Mouse (Mus musculus) liver, adult 2 months (tissue): ENCODE measurements around the gene Ptprn2. TPM values are rescaled to one million over a fixed set of nuclear protein-coding genes. Genes with fewer than 3 reads are reported as not detected.

ENCODE experiments used
- DNase-seq: peaks from one replicate; pipeline ENCODE4 v3.0.0-alpha.2; 2011; ENCODE audit warnings: low read depth, low spot score; ENCODE audit errors: extremely low read depth
- H3K27ac ChIP-seq: fragments of 200-500 bp; replicated peaks from 2 replicates; pipeline ENCODE4 v1.5.1; 2012; ENCODE audit warnings: low read depth, mild to moderate bottlenecking, control low read depth, inconsistent platforms, low read length; ENCODE audit not compliant: insufficient read depth
- H3K27me3 ChIP-seq: fragments of 200-500 bp; 2 replicates; pipeline ENCODE4 v1.6.1; 2012; ENCODE audit warnings: mild to moderate bottlenecking, moderate library complexity, low read length, inconsistent platforms; ENCODE audit not compliant: control insufficient read depth, insufficient read depth
- H3K36me3 ChIP-seq: fragments of 200-500 bp; 2 replicates; pipeline ENCODE4 v1.6.1; 2012; ENCODE audit warnings: low read length, inconsistent platforms; ENCODE audit not compliant: control insufficient read depth, insufficient read depth
- H3K4me1 ChIP-seq: fragments of 200-500 bp; 2 replicates; pipeline ENCODE4 v1.6.1; 2011; ENCODE audit warnings: low read length; ENCODE audit not compliant: control insufficient read depth, insufficient read depth
- H3K4me3 ChIP-seq: fragments of 200-500 bp; 2 replicates; pipeline ENCODE4 v1.5.1; 2011; ENCODE audit warnings: low read depth, mild to moderate bottlenecking, control low read depth, low read length, moderate library complexity; ENCODE audit not compliant: insufficient read depth
- H3K79me2 ChIP-seq: fragments of 200-500 bp; 2 replicates; pipeline ENCODE4 v1.6.1; 2012; ENCODE audit warnings: inconsistent platforms, mild to moderate bottlenecking, low read length, moderate library complexity; ENCODE audit not compliant: control insufficient read depth, insufficient read depth
- H3K9ac ChIP-seq: fragments of 200-500 bp; 2 replicates; pipeline ENCODE4 v1.6.1; 2012; ENCODE audit warnings: low read depth, mild to moderate bottlenecking, control low read depth, inconsistent platforms, low read length
- CTCF ChIP-seq: fragments of 200-500 bp; IDR thresholded peaks from 2 replicates; pipeline ENCODE4 v1.5.1; 2011; ENCODE audit warnings: low read depth, low read length, control low read depth
- POLR2A ChIP-seq: fragments of 200-500 bp; IDR thresholded peaks from 2 replicates; pipeline ENCODE4 v1.6.1; 2011; ENCODE audit warnings: low read length, control low read depth; ENCODE audit not compliant: insufficient read depth; ENCODE audit errors: extremely low read depth
- WGBS: fragments of 180-500 bp; shearing (Covaris S2); methylation state at CpG from one replicate; pipeline ENCODE4 v1.1.7; 2018; 5-methylcytosine and 5-hydroxymethylcytosine counted together
- polyA plus RNA-seq: library from polyadenylated mRNA; depleted of rRNA; stranded (reverse); fragments of >200 nt; gene quantifications from 2 replicates; pipeline ENCODE4 v1.2.3, GENCODE M21; 2012
- total RNA-seq: library from RNA; depleted of rRNA; stranded (reverse); fragments of >200 nt; gene quantifications from 2 replicates; pipeline ENCODE4 v1.2.3, GENCODE M21; 2014

Gene Ptprn2
- total and polyA plus RNA-seq, 2 experiments, result 0.06 TPM; not detected in 1

GRCm38 (mm10) chr12:116938158-116938854 lies 452.8 kb downstream of the Ptprn2 start:
- no peaks in the 10 kb centered on the region for H3K4me1 ChIP-seq
- H3K79me2 ChIP-seq, result no peaks in the 10 kb centered on the region
- no peaks in the 10 kb centered on the region for H3K27me3 ChIP-seq
- H3K9ac ChIP-seq, result no peak overlapping the region
- no peak for DNase-seq
- WGBS, result 48% methylated on average over 3 of the region's 3 CpGs
- TF ChIP-seq POLR2A (no peak), CTCF (no peak)
- no peaks in the 10 kb centered on the region for H3K36me3 ChIP-seq
- H3K4me3 ChIP-seq, result no peak overlapping the region
- H3K27ac ChIP-seq, result no peak overlapping the region

- Histone ChIP-seq H3K79me2 (no peaks in the 10 kb centered on the region), H3K27me3 (no peaks in the 10 kb centered on the region), H3K4me1 (no peaks in the 10 kb centered on the region), H3K9ac (no peak overlapping the region), H3K4me3 (no peak overlapping the region), H3K36me3 (no peaks in the 10 kb centered on the region), H3K27ac (no peak overlapping the region)
- no peak for DNase-seq
- WGBS, result 86% methylated on average over 5 of the region's 5 CpGs
- TF ChIP-seq CTCF (no peak), POLR2A (no peak)
Measured at GRCm38 (mm10) chr12:116943883-116944282, 458.4 kb downstream of the Ptprn2 start.

- Histone ChIP-seq H3K79me2 (no peaks in the 10 kb centered on the region), H3K27me3 (no peaks in the 10 kb centered on the region), H3K4me1 (no peaks in the 10 kb centered on the region), H3K9ac (no peak overlapping the region), H3K4me3 (no peak overlapping the region), H3K36me3 (no peaks in the 10 kb centered on the region), H3K27ac (no peak overlapping the region)
- no peak for TF ChIP-seq CTCF
- WGBS, result 70% methylated on average over 4 of the region's 4 CpGs
- no peak for DNase-seq
Measured at GRCm38 (mm10) chr12:116948151-116948928, 462.8 kb downstream of the Ptprn2 start.

GRCm38 (mm10) chr12:116949726-116950125 lies 464.2 kb downstream of the Ptprn2 start:
- H3K9ac ChIP-seq, result no peak overlapping the region
- H3K36me3 ChIP-seq, result no peaks in the 10 kb centered on the region
- 66% methylated on average over 3 of the region's 3 CpGs for WGBS
- DNase-seq, result no peak
- no peaks in the 10 kb centered on the region for H3K4me1 ChIP-seq
- no peaks in the 10 kb centered on the region for H3K79me2 ChIP-seq
- no peaks in the 10 kb centered on the region for H3K27me3 ChIP-seq
- no peak overlapping the region for H3K27ac ChIP-seq
- no peak for TF ChIP-seq POLR2A
- no peak for TF ChIP-seq CTCF
- no peak overlapping the region for H3K4me3 ChIP-seq

GRCm38 (mm10) chr12:116952452-116953205 lies 467.1 kb downstream of the Ptprn2 start:
- H3K9ac ChIP-seq, result no peak overlapping the region
- TF ChIP-seq CTCF, result no peak
- TF ChIP-seq POLR2A, result no peak
- no peak overlapping the region for H3K4me3 ChIP-seq
- no peak overlapping the region for H3K27ac ChIP-seq
- no peaks in the 10 kb centered on the region for H3K36me3 ChIP-seq
- DNase-seq, result no peak
- 78% methylated on average over 13 of the region's 13 CpGs for WGBS
- H3K4me1 ChIP-seq, result no peaks in the 10 kb centered on the region
- H3K27me3 ChIP-seq, result no peaks in the 10 kb centered on the region
- no peaks in the 10 kb centered on the region for H3K79me2 ChIP-seq
